Mouse (Mus musculus) Patski (cell line): ENCODE data around the gene Tcf7. TPM values are rescaled to one million over a fixed set of nuclear protein-coding genes. Genes with fewer than 3 reads are reported as not detected.

Experiments used
- ATAC-seq: fragments of 100-300 bp; one replicate; pipeline ENCODE4 v1.8.0; 2021
- CTCF ChIA-PET: fragments of 350-600 bp; sonication (Branson Sonifier 250); formaldehyde crosslinking; loops from one replicate; lab custom pipeline; 2022; ENCODE audit warnings: inconsistent platforms; lab: Charles Lee
- POLR2A ChIA-PET: fragments of 350-600 bp; sonication (Branson Sonifier 250); formaldehyde crosslinking; loops from one replicate; lab custom pipeline; 2022; ENCODE audit warnings: antibody characterized with exemption, inconsistent platforms; lab: Charles Lee
- DNase-seq: peaks from one replicate; pipeline ENCODE4 v3.0.0-alpha.2; 2011; ENCODE audit warnings: low read depth, low spot score
- H3K27me3 ChIP-seq: fragments of 371-371 bp; one replicate; pipeline ENCODE4 v1.5.1; 2021
- CTCF ChIP-seq: fragments of 100-300 bp; IDR thresholded peaks from one replicate; pipeline ENCODE4 v1.5.1; 2021
- in situ Hi-C: fragments of 300-500 bp; cut with MboI; formaldehyde crosslinking; loops from 3 replicates; pipeline ENCODE4 v1.11.1; 2018; ENCODE audit warnings: low pct_unique_long_range_greater_than_20kb, mixed read lengths
- polyA plus RNA-seq: library from polyadenylated mRNA; unstranded; gene quantifications from one replicate; pipeline ENCODE4 v1.2.3, GENCODE M21; 2021

Tcf7 gene
- polyA plus RNA-seq, 1 experiment from 2014 or later, result 5.4 TPM

DNA sequence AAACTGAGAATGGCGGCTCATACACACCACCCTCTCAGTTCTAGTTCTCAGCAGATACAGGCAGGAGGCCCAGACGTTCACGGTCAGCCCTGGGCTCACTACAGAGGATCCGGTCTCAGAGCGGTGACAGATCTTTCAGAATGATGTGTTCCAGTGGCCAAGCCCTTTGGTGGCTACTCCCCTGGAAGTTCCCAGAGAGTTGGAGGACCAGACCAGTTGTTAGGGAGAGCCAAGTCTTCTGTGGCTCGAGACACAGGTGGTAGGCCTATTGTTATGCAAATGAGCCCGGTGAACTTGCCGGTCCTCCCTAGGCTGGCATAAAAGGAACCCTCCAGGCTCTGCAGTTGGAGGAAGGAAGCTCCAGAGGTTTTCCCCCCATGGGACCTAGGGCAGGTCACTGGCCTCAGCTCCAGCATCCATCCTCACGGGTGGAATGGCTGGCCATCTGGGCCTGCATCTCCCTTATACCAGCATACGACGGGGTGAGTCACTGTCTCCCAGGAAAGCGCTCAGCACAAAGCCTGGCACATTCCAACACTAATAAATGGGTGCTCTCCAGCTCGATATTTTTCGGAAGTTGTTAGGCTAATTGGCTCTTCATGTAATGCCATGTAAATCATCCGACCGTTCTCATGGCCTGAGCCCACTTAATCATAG is 3.6 kb upstream of the Tcf7 start:
- CTCF ChIA-PET, result interaction anchor here (1.2 to 3.3 kb wide), 3 partner anchors 11 to 32 kb away, joined by 3 to 13 read pairs (median 4); no protein-coding TSS in a partner anchor
- H3K27me3 ChIP-seq, result peaks cover 3% of the 10 kb centered on the region
- in situ Hi-C loops, result no loop called here
- no peak for TF ChIP-seq CTCF
- DNase-seq (no peak), ATAC-seq (no peak)
- POLR2A ChIA-PET, result interaction anchor here (0.6 kb wide), 1 partner anchor 16 kb away, joined by 4 read pairs; no protein-coding TSS in a partner anchor

GRCm38 (mm10) chr11:52283596-52284571 is 1.1 kb upstream of the Tcf7 start:
- ChIA-PET POLR2A (interaction anchor here (0.6 kb wide), 1 partner anchor 51 kb away, joined by 3 read pairs; no protein-coding TSS in a partner anchor), CTCF (no interaction called here)
- TF ChIP-seq CTCF, result no peak
- in situ Hi-C loops, result no loop called here
- no peak for ATAC-seq
- no peak for DNase-seq
- H3K27me3 ChIP-seq, result peaks cover 3% of the 10 kb centered on the region

GRCm38 (mm10) chr11:52282420-52282773 is 417 bp downstream of the Tcf7 start:
- TF ChIP-seq CTCF, result no peak
- peaks cover 3% of the 10 kb centered on the region for H3K27me3 ChIP-seq
- no peak for DNase-seq
- no peak for ATAC-seq
- POLR2A ChIA-PET, result interaction anchor here (1.0 kb wide), 1 partner anchor 38 kb away, joined by 4 read pairs; no protein-coding TSS in a partner anchor
- in situ Hi-C loops, result no loop called here
- CTCF ChIA-PET, result no interaction called here

GRCm38 (mm10) chr11:52281568-52282328 is 1.1 kb downstream of the Tcf7 start:
- TF ChIP-seq CTCF, result no peak
- ATAC-seq, result no peak
- in situ Hi-C loops, result no loop called here
- H3K27me3 ChIP-seq, result peaks cover 3% of the 10 kb centered on the region
- ChIA-PET POLR2A (interaction anchor here (0.6 kb wide), 1 partner anchor 55 kb away, joined by 3 read pairs; no protein-coding TSS in a partner anchor), CTCF (no interaction called here)
- no peak for DNase-seq

DNA sequence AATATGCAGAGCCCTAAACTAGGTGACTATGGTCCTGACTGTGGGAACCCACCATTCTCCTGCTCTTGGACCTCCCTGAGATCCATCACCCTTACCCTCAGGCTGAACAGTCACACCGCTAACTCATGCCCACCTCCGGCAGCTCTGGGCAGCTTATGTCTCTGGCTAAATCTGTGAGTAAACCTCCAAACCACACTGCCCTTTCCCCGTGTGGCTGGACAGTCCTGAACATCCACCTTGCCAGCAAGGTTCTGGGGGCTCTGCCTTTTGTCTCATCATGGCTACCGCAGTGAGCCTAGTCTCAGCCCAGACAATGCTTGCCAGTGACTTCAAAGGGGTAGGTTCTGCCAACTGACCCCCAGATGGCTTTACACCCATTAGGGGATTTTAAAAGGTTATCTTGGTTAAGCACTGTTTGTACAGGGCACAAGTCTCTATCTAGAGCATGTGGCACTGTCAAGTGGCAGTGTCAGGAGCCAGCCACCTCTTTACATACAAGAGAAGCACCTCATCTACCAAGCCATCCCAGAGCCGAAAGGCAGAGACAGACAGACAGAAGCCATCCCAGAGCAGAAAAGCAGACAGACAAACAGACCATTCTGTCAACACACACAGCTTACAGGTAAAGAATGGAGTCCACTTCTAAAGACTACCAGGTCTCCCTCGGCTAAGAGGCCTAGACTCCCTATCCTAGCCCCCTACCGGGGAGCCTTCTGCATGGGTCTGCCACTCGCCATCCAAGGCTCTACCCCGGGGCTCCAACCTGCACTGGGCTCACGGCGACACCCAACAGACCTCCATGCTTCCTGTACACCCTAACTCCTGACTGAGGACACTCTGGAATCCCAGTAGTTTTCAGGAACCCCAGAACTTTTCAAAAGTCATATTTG is 2.0 kb downstream of the Tcf7 start:
- peaks cover 3% of the 10 kb centered on the region for H3K27me3 ChIP-seq
- in situ Hi-C loops, result no loop called here
- DNase-seq, result no peak
- ChIA-PET POLR2A (no interaction called here), CTCF (no interaction called here)
- TF ChIP-seq CTCF, result no peak
- no peak for ATAC-seq

- POLR2A ChIA-PET, result no interaction called here
- CTCF ChIA-PET, result no interaction called here
- TF ChIP-seq CTCF, result no peak
- in situ Hi-C loops, result no loop called here
- no peak for DNase-seq
- no peak for ATAC-seq
- peaks cover 3% of the 10 kb centered on the region for H3K27me3 ChIP-seq
Observed at GRCm38 (mm10) chr11:52279611-52280145, 3.1 kb downstream of the Tcf7 start.

DNA sequence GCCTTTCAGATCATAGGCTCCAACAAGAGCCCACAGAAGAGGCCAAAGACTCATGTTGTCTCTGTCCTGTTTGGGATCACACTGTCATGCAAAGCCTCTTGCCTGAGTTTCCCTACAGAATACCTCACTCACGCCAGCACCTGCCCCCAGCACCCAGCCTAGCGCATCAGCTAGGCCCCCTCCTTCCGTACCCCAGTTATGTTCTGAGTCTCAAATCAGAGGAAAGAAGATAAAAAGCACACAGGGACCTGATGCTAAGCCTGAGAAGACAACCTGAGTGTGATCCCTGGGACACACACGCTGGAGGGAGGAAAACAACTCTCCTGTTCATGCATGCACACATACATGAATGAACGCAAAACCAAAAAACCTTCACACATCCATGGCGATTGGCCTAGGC is 3.8 kb downstream of the Tcf7 start:
- POLR2A ChIA-PET, result no interaction called here
- no peak for DNase-seq
- in situ Hi-C loops, result no loop called here
- CTCF ChIA-PET, result no interaction called here
- TF ChIP-seq CTCF, result no peak
- peaks cover 3% of the 10 kb centered on the region for H3K27me3 ChIP-seq
- no peak for ATAC-seq

GRCm38 (mm10) chr11:52278164-52278563 is 4.7 kb downstream of the Tcf7 start:
- CTCF ChIA-PET, result interaction anchor here (1.2 kb wide), 1 partner anchor 16 kb away, joined by 3 read pairs; no protein-coding TSS in a partner anchor
- ATAC-seq (no peak), DNase-seq (no peak)
- TF ChIP-seq CTCF, result no peak
- POLR2A ChIA-PET, result interaction anchor here (0.6 kb wide), 1 partner anchor 54 kb away, joined by 3 read pairs; no protein-coding TSS in a partner anchor
- H3K27me3 ChIP-seq, result peaks cover 3% of the 10 kb centered on the region
- in situ Hi-C loops, result no loop called here
